Mouse (Mus musculus) splenic B cell, adult 2 months (primary cell): ENCODE data around the gene Fgf5.

ENCODE experiments used
- DNase-seq: peaks from one replicate; pipeline ENCODE4 v3.0.0-alpha.2; 2011; ENCODE audit warnings: low read depth, low spot score
- H3K27me3 ChIP-seq: 2 replicates; pipeline ENCODE4 v1.6.1; 2012; ENCODE audit warnings: mild to moderate bottlenecking, low read length, moderate library complexity, mixed read lengths; ENCODE audit not compliant: control insufficient read depth, poor library complexity, insufficient read depth, severe bottlenecking
- H3K36me3 ChIP-seq: 2 replicates; pipeline ENCODE4 v1.6.1; 2012; ENCODE audit warnings: mild to moderate bottlenecking, low read length, moderate library complexity, mixed read lengths; ENCODE audit not compliant: control insufficient read depth, poor library complexity, insufficient read depth, severe bottlenecking

The Fgf5 gene

GRCm38 (mm10) chr5:98281993-98282392, 28.0 kb downstream of the Fgf5 start:
- DNase-seq: no peak
- no peaks in the 10 kb centered on the region for H3K36me3 ChIP-seq
- no peaks in the 10 kb centered on the region for H3K27me3 ChIP-seq

- H3K27me3 ChIP-seq: no peaks in the 10 kb centered on the region
- DNase-seq: no peak
- no peaks in the 10 kb centered on the region for H3K36me3 ChIP-seq
These were observed 29.9 kb downstream of the Fgf5 start for GRCm38 (mm10) chr5:98283696-98284478.

DNA sequence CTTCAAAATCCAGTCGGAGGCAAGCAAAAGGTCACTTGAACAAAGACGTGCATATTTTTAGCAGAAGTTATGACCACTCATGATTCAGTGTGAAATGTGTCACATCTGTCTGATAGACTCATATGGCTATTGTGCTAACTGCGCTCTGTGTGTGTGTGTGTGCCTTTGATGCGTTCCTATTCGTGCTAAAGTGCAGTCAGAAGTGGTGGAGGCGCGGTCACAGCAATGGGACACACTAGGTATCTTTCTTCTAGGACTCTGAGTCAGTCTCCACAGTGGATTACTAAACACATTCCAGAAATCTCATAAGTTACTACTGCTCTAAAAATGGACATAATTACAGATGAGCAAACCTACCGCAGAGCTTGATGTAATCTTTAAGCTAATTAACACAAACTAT, 36.7 kb downstream of the Fgf5 start:
- H3K27me3 ChIP-seq: no peaks in the 10 kb centered on the region
- no peak for DNase-seq
- H3K36me3 ChIP-seq: no peaks in the 10 kb centered on the region

- Histone ChIP-seq H3K36me3 (no peaks in the 10 kb centered on the region), H3K27me3 (no peaks in the 10 kb centered on the region)
- DNase-seq: no peak
These were observed 38.5 kb downstream of the Fgf5 start for GRCm38 (mm10) chr5:98292388-98293048.

GRCm38 (mm10) chr5:98293049-98293715, 39.2 kb downstream of the Fgf5 start:
- H3K36me3 ChIP-seq: no peaks in the 10 kb centered on the region
- DNase-seq: no peak
- no peaks in the 10 kb centered on the region for H3K27me3 ChIP-seq

DNA sequence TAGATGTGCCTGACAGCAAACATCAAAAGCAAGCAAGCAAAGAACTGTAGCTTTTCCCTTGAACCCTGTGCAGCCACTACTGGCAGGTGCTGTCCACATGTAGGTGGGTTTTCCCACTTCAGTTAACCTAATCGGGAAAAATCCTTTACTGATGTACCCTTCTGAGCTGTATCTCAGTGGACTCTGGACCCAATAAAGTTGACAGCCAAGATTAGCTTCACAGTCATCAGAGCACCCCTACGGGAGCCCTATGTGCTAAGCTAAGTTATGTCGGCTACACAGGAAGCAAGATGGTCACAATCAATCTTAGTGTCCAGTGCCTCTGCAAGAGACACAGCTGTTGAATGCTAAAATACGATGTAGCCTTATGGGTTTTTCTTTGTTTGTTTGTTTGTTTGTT, 46.1 kb downstream of the Fgf5 start:
- no peaks in the 10 kb centered on the region for H3K36me3 ChIP-seq
- no peaks in the 10 kb centered on the region for H3K27me3 ChIP-seq

DNA sequence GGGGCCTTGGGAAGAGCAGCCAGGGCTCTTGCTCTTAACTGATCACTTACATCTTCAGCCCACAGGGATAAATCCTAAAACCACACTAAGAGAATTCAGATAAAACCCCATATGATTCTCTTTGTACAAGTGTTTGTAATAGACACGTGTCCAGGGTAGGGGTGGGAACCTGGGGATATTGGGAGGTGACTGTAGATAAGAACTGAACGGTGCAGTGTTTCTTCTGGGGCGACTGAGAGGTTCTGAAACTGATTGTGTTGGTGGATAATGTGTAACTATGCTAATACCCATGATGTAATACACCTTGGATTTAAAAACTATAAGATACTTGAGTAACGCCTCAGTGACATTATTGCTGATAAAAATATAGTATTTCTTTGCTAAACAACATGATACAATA, 51.7 kb downstream of the Fgf5 start:
- H3K36me3 ChIP-seq: no peaks in the 10 kb centered on the region
- no peak for DNase-seq
- H3K27me3 ChIP-seq: no peaks in the 10 kb centered on the region; the same call in 1 of the 2 replicates

More for the DNA sequence above, 46.1 kb downstream of the Fgf5 start:
- no peak for DNase-seq

DNA sequence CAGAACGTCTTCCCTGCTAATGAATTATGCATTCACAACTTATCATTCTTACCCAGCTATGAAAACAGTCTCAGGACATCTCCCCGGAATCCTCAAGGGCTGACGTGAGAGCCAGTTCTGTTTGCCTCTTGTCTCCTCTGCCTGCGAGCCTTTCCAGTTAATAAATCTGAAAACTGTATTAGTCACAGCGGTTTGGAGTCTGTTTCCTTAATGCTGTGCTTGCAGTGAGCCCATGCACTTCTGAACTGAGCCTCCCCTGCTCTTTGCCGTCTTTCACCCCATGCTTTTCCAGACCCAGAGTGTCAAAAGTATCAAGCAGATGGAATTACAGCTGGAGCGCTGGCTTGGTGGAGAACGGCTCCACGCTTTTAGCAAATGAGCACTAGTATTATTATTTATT, 52.5 kb downstream of the Fgf5 start:
- H3K36me3 ChIP-seq: no peaks in the 10 kb centered on the region
- DNase-seq: no peak
- H3K27me3 ChIP-seq: no peaks in the 10 kb centered on the region; the same call in 1 of the 2 replicates

DNA sequence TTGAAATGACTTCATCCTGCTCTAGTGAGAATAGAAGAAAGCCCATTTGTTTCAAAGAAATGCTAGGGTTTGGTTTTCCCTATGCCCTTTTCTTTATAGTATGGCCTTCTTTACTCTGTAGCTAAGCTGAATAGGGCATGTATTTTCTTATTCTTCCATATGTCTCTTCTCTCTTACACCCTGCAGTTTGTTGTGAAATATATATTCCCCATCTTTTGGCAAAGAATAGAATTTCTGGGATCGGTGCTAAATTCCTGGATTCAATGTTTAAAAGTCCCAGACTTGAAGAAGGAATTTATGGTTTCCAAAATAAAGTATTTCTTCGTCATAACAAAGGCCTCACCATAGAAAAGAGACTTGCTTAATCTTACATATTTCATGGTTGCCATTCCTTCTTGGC, 72.6 kb downstream of the Fgf5 start:
- no peaks in the 10 kb centered on the region for H3K36me3 ChIP-seq
- no peaks in the 10 kb centered on the region; the same call in 1 of the 2 replicates for H3K27me3 ChIP-seq
- no peak for DNase-seq
